Mouse (Mus musculus) C2C12 (cell line): Measurements from ENCODE around the gene Eif5a2. TPM values are rescaled to one million over a fixed set of nuclear protein-coding genes. Genes with fewer than 3 reads are reported as not detected.

Experiments used
- H3K27me3 ChIP-seq: one replicate; pipeline ENCODE4 v1.6.1; 2011; ENCODE audit not compliant: control insufficient read depth, insufficient read depth, insufficient read length
- H3K36me3 ChIP-seq: one replicate; pipeline ENCODE4 v1.6.1; 2011; ENCODE audit not compliant: control insufficient read depth, insufficient read depth
- H3K4me3 ChIP-seq: one replicate; pipeline ENCODE4 v1.5.1; 2011; ENCODE audit warnings: mild to moderate bottlenecking, control low read depth; ENCODE audit not compliant: poor library complexity, insufficient read depth, severe bottlenecking
- H3K79me2 ChIP-seq: one replicate; pipeline ENCODE4 v1.6.1; 2011; ENCODE audit not compliant: control insufficient read depth, insufficient read depth
- H3K79me3 ChIP-seq: one replicate; pipeline ENCODE4 v1.6.1; 2011; ENCODE audit warnings: low read depth, control low read depth
- H3ac ChIP-seq: one replicate; pipeline ENCODE3; 2011; ENCODE audit warnings: low read depth; ENCODE audit not compliant: control insufficient read depth, insufficient read length
- CEBPB ChIP-seq: IDR thresholded peaks from one replicate; pipeline ENCODE4 v1.6.1; 2011; ENCODE audit warnings: low read depth, mild to moderate bottlenecking, control low read depth, moderate library complexity
- CTCF ChIP-seq: IDR thresholded peaks from one replicate; pipeline ENCODE4 v1.5.1; 2011; ENCODE audit not compliant: control insufficient read depth, insufficient read depth, insufficient read length
- FOSL1 ChIP-seq: IDR thresholded peaks from one replicate; pipeline ENCODE4 v1.8.0; 2011; ENCODE audit warnings: mild to moderate bottlenecking, low read length; ENCODE audit not compliant: poor library complexity, insufficient read depth, severe bottlenecking
- MAX ChIP-seq: IDR thresholded peaks from one replicate; pipeline ENCODE4 v1.6.1; 2011; ENCODE audit warnings: mild to moderate bottlenecking, control low read depth
- MYOD1 ChIP-seq: IDR thresholded peaks from one replicate; pipeline ENCODE4 v1.6.1; 2011; ENCODE audit warnings: low read depth; ENCODE audit not compliant: control insufficient read depth, insufficient read length
- MYOG ChIP-seq: IDR thresholded peaks from one replicate; pipeline ENCODE4 v1.6.1; 2011; ENCODE audit not compliant: control insufficient read depth, insufficient read length; ENCODE audit errors: extremely low read depth
- USF1 ChIP-seq: IDR thresholded peaks from one replicate; pipeline ENCODE4 v1.6.1; 2011; ENCODE audit warnings: low read depth, mild to moderate bottlenecking, control low read depth, moderate library complexity
- polyA plus RNA-seq: library from polyadenylated mRNA; unstranded; fragments of >200 nt; fragmentation: generic; extraction: Trizol; gene quantifications from one replicate; pipeline ENCODE4 v1.2.1, GENCODE M21; 2012; ENCODE audit warnings: missing spikeins

Gene Eif5a2
- polyA plus RNA-seq, 1 experiment, result 2.0 TPM

- Histone ChIP-seq H3K79me2 (no peaks in the 10 kb centered on the region), H3K79me3 (no peaks in the 10 kb centered on the region), H3K4me3 (no peak overlapping the region), H3K36me3 (no peaks in the 10 kb centered on the region), H3K27me3 (no peaks in the 10 kb centered on the region), H3ac (no peak overlapping the region)
- TF ChIP-seq MAX (no peak), MYOG (no peak), CEBPB (no peak), USF1 (no peak), MYOD1 (no peak), CTCF (no peak), FOSL1 (no peak)
These were observed 62.2 kb downstream of the Eif5a2 start for GRCm38 (mm10) chr3:28843231-28843630.

- no peak overlapping the region for H3ac ChIP-seq
- no peak for TF ChIP-seq MAX
- TF ChIP-seq MYOD1, result no peak
- no peak for TF ChIP-seq USF1
- no peak for TF ChIP-seq FOSL1
- no peak for TF ChIP-seq CEBPB
- TF ChIP-seq MYOG, result no peak
- no peak for TF ChIP-seq CTCF
- no peaks in the 10 kb centered on the region for H3K79me3 ChIP-seq
- no peaks in the 10 kb centered on the region for H3K36me3 ChIP-seq
- no peaks in the 10 kb centered on the region for H3K27me3 ChIP-seq
- H3K4me3 ChIP-seq, result no peak overlapping the region
- H3K79me2 ChIP-seq, result no peaks in the 10 kb centered on the region
These were observed 66.0 kb downstream of the Eif5a2 start for GRCm38 (mm10) chr3:28847115-28847514.

Other genes with a start within 250 kb of the Eif5a2 start
- gene Slc2a2, start 83.4 kb upstream of the Eif5a2 start, polyA plus RNA-seq, result not detected
- gene Rpl22l1, start 24.2 kb downstream of the Eif5a2 start, polyA plus RNA-seq, result 265 TPM
- not detected for gene Gm1527, start 111.3 kb downstream of the Eif5a2 start, polyA plus RNA-seq